In genomic region chr5:34438052-34438451, GRCm38 (mm10) we compare ENCODE assay signal across 24 mouse cellular contexts.
"Had no signal": no experiment of that assay in that cellular context is flagged by ENCODE, and none has a peak within 500 bp of the region (broad histone marks: within the 10 kb centered on the region; RNA-seq: fewer than 3 reads in every experiment).

No protein-coding gene starts in this region.

- H3K27me3 ChIP-seq: heart, embryonic 13.5 days; heart, embryonic 15.5 days; hindbrain, embryonic 13.5 days; hindbrain, embryonic 15.5 days; kidney, embryonic 15.5 days; limb, embryonic 13.5 days had no signal

- H3K4me2 ChIP-seq: heart, embryonic 11.5 days; heart, embryonic 13.5 days; heart, embryonic 15.5 days; hindbrain, embryonic 13.5 days; hindbrain, embryonic 15.5 days; kidney, embryonic 15.5 days; limb, embryonic 13.5 days had no signal

- H3K27ac ChIP-seq: heart, adult 2 months; heart, embryonic 13.5 days; heart, embryonic 15.5 days; hindbrain, embryonic 13.5 days; hindbrain, embryonic 15.5 days; hindbrain, postnatal 0 days; kidney, embryonic 15.5 days; kidney, postnatal 0 days; limb, embryonic 13.5 days had no signal

- DNase-seq: forebrain, postnatal 0 days; gastrocnemius, postnatal 14 days; gastrocnemius, postnatal 36 days; heart, adult 2 months; heart, postnatal 14 days; heart, postnatal 36 days; kidney, adult 11 months; kidney, adult 2 months; kidney, adult 9 months; kidney, postnatal 14 days; kidney, postnatal 36 days; layer of hippocampus, adult 9-11 months; layer of hippocampus, postnatal 36 days; left cerebral cortex, postnatal 4 days had no signal

- H3K9ac ChIP-seq: forebrain, postnatal 0 days; heart, embryonic 13.5 days; heart, embryonic 15.5 days; hindbrain, embryonic 13.5 days; hindbrain, embryonic 15.5 days; kidney, embryonic 15.5 days; limb, embryonic 13.5 days had no signal

- H3K9me3 ChIP-seq: heart, embryonic 13.5 days; heart, embryonic 15.5 days; hindbrain, embryonic 13.5 days; hindbrain, embryonic 15.5 days; kidney, embryonic 15.5 days; limb, embryonic 13.5 days had no signal

- ATAC-seq: forebrain, postnatal 0 days; hindbrain, postnatal 0 days; intestine, embryonic 16.5 days had no signal

- H3K4me3 ChIP-seq: heart, adult 2 months; heart, embryonic 13.5 days; heart, embryonic 15.5 days; hindbrain, embryonic 13.5 days; hindbrain, embryonic 15.5 days; kidney, embryonic 15.5 days; limb, embryonic 13.5 days had no signal

- H3K4me1 ChIP-seq: heart, embryonic 15.5 days; hindbrain, embryonic 13.5 days; hindbrain, embryonic 15.5 days; kidney, embryonic 15.5 days; limb, embryonic 13.5 days had no signal
